Mouse (Mus musculus): Measurements from ENCODE around the gene Slc35f1. TPM values are rescaled to one million over a fixed set of nuclear protein-coding genes. Genes with fewer than 3 reads are reported as not detected.

Gene Slc35f1
- polyA plus RNA-seq, 1 experiment from 2014 or later: 2.0 TPM

DNA sequence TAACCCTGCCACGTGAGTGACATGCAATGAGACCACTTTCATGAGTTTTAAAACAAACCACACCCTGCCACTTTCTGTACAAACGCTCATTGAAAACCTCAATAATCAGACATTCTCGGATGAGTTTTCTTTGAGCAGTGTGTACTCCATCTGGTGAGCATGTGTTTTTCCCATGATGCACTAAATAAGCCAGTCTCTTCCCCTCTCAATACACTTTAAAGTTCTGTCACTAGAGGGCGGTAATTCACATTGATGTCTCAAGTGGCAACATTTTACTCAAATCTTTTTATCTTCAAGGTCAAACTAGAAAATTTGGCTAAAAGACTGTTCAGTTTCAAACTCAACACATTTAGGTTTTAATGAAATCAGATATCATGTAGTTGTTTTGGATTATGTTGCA is 68.3 kb downstream of the Slc35f1 start:
- 35% methylated on average over 4 of the region's 4 CpGs for WGBS
- Histone ChIP-seq H3K27me3 (ENCODE audit: control insufficient read depth, insufficient read depth, low read length) (no peaks in the 10 kb centered on the region), H3K27ac (replicated peaks; ENCODE audit: low read depth, low read length) (no peak overlapping the region), H3K9ac (ENCODE audit: low read length) (no peak overlapping the region), H3K4me3 (ENCODE audit: low read depth, low read length) (no peak overlapping the region), H3K36me3 (ENCODE audit: control insufficient read depth, insufficient read depth, low read length) (no peaks in the 10 kb centered on the region), H3K4me2 (ENCODE audit: low read depth, severe bottlenecking) (no peak overlapping the region), H3K9me3 (ENCODE audit: control insufficient read depth, low read length) (no peaks in the 10 kb centered on the region), H3K4me1 (ENCODE audit: control insufficient read depth, insufficient read depth, low read length) (no peaks in the 10 kb centered on the region)
- no peak for DNase-seq (ENCODE audit: low spot score)
- 0 out of 2 replicates have a peak, but pooled peaks have one; percentile 35 for ATAC-seq (ENCODE audit: insufficient number of reproducible peaks, low FRiP score, low TSS enrichment, low read depth)

DNA sequence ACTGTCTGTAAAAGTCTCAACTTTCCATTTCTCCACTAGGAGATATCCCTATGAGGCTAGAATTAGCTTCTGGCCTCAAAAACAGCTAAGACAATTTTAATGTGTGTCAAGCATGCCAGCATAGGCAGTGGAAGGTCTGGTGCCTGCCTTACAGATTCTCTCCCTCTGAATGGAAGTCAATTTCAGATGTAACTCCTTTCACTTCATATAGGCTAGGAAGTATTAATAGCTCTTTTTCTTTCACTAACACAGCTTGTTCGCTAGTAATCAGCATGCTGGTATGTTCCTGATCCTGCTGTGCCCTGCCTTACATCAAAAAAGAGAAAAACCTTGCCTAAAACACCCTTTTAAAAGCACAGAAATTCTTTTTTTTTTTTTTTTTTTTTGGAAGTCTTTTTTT is 70.2 kb downstream of the Slc35f1 start:
- ATAC-seq (ENCODE audit: insufficient number of reproducible peaks, low FRiP score, low TSS enrichment, low read depth) (no peak), DNase-seq (ENCODE audit: low spot score) (no peak)
- Histone ChIP-seq H3K9ac (ENCODE audit: low read length) (no peak overlapping the region), H3K9me3 (ENCODE audit: control insufficient read depth, low read length) (no peaks in the 10 kb centered on the region), H3K36me3 (ENCODE audit: control insufficient read depth, insufficient read depth, low read length) (no peaks in the 10 kb centered on the region), H3K27ac (replicated peaks; ENCODE audit: low read depth, low read length) (no peak overlapping the region), H3K4me3 (ENCODE audit: low read depth, low read length) (no peak overlapping the region), H3K27me3 (ENCODE audit: control insufficient read depth, insufficient read depth, low read length) (no peaks in the 10 kb centered on the region), H3K4me1 (ENCODE audit: control insufficient read depth, insufficient read depth, low read length) (no peaks in the 10 kb centered on the region), H3K4me2 (ENCODE audit: low read depth, severe bottlenecking) (no peak overlapping the region)
- 85% methylated on average over 1 of the region's 1 CpGs for WGBS

- 79% methylated on average over 4 of the region's 4 CpGs for WGBS
These were observed 89.7 kb downstream of the Slc35f1 start for GRCm38 (mm10) chr10:52779926-52780485.

DNA sequence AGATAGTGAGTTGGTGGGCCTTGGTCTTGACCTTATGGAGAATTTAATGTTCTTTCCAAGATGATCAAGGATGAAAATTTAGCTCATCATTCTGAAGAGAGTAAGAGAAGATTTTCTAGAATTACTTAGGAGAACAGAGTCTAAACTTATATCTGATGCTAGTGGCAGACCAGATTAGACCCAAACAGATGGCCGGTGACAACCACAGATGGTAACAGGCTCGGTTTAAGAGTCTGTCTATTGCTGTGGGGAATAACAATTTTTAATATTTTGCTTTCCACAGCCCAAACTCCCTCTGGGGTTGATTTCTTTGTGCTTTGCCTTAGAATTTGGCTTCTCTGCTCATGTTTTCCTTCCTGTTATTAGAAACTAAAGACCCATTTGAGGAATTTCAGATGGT is 96.7 kb downstream of the Slc35f1 start:
- no peaks in the 10 kb centered on the region for H3K4me1 ChIP-seq (ENCODE audit: control insufficient read depth, insufficient read depth, low read length)
- WGBS: 85% methylated on average over 2 of the region's 2 CpGs

More at GRCm38 (mm10) chr10:52779926-52780485, 89.7 kb downstream of the Slc35f1 start:
- no peak for DNase-seq (ENCODE audit: low spot score)
- no peak overlapping the region for H3K27ac ChIP-seq (replicated peaks; ENCODE audit: low read depth, low read length)
- no peak overlapping the region for H3K4me3 ChIP-seq (ENCODE audit: low read depth, low read length)
- no peak overlapping the region for H3K9ac ChIP-seq (ENCODE audit: low read length)
- no peaks in the 10 kb centered on the region for H3K27me3 ChIP-seq (ENCODE audit: control insufficient read depth, insufficient read depth, low read length)
- H3K4me1 ChIP-seq (ENCODE audit: control insufficient read depth, insufficient read depth, low read length): no peaks in the 10 kb centered on the region
- H3K4me2 ChIP-seq (ENCODE audit: low read depth, severe bottlenecking): no peak overlapping the region
- no peaks in the 10 kb centered on the region for H3K36me3 ChIP-seq (ENCODE audit: control insufficient read depth, insufficient read depth, low read length)
- no peaks in the 10 kb centered on the region for H3K9me3 ChIP-seq (ENCODE audit: control insufficient read depth, low read length)
- ATAC-seq (ENCODE audit: insufficient number of reproducible peaks, low FRiP score, low TSS enrichment, low read depth): no peak

GRCm38 (mm10) chr10:52791560-52791959 is 101.2 kb downstream of the Slc35f1 start:
- H3K27ac ChIP-seq (replicated peaks; ENCODE audit: low read depth, low read length): no peak overlapping the region
- H3K4me1 ChIP-seq (ENCODE audit: control insufficient read depth, insufficient read depth, low read length): no peaks in the 10 kb centered on the region
- no peak overlapping the region for H3K4me2 ChIP-seq (ENCODE audit: low read depth, severe bottlenecking)
- H3K9me3 ChIP-seq (ENCODE audit: control insufficient read depth, low read length): no peaks in the 10 kb centered on the region
- no peaks in the 10 kb centered on the region for H3K36me3 ChIP-seq (ENCODE audit: control insufficient read depth, insufficient read depth, low read length)
- DNase-seq (ENCODE audit: low spot score): no peak
- H3K27me3 ChIP-seq (ENCODE audit: control insufficient read depth, insufficient read depth, low read length): no peaks in the 10 kb centered on the region
- no peak for ATAC-seq (ENCODE audit: insufficient number of reproducible peaks, low FRiP score, low TSS enrichment, low read depth)
- H3K4me3 ChIP-seq (ENCODE audit: low read depth, low read length): no peak overlapping the region
- no peak overlapping the region for H3K9ac ChIP-seq (ENCODE audit: low read length)
- 89% methylated on average over 6 of the region's 6 CpGs for WGBS

More for the DNA sequence above, 96.7 kb downstream of the Slc35f1 start:
- H3K9me3 ChIP-seq (ENCODE audit: control insufficient read depth, low read length): no peaks in the 10 kb centered on the region
- no peak overlapping the region for H3K27ac ChIP-seq (replicated peaks; ENCODE audit: low read depth, low read length)
- ATAC-seq (ENCODE audit: insufficient number of reproducible peaks, low FRiP score, low TSS enrichment, low read depth) (no peak), DNase-seq (ENCODE audit: low spot score) (no peak)
- no peaks in the 10 kb centered on the region for H3K27me3 ChIP-seq (ENCODE audit: control insufficient read depth, insufficient read depth, low read length)
- H3K36me3 ChIP-seq (ENCODE audit: control insufficient read depth, insufficient read depth, low read length): no peaks in the 10 kb centered on the region
- no peak overlapping the region for H3K9ac ChIP-seq (ENCODE audit: low read length)
- no peak overlapping the region for H3K4me3 ChIP-seq (ENCODE audit: low read depth, low read length)
- no peak overlapping the region for H3K4me2 ChIP-seq (ENCODE audit: low read depth, severe bottlenecking)

GRCm38 (mm10) chr10:52797454-52797853 is 107.1 kb downstream of the Slc35f1 start:
- Histone ChIP-seq H3K36me3 (ENCODE audit: control insufficient read depth, insufficient read depth, low read length) (no peaks in the 10 kb centered on the region), H3K4me1 (ENCODE audit: control insufficient read depth, insufficient read depth, low read length) (no peaks in the 10 kb centered on the region), H3K9ac (ENCODE audit: low read length) (no peak overlapping the region), H3K4me2 (ENCODE audit: low read depth, severe bottlenecking) (no peak overlapping the region), H3K4me3 (ENCODE audit: low read depth, low read length) (no peak overlapping the region), H3K27ac (replicated peaks; ENCODE audit: low read depth, low read length) (no peak overlapping the region), H3K9me3 (ENCODE audit: control insufficient read depth, low read length) (no peaks in the 10 kb centered on the region), H3K27me3 (ENCODE audit: control insufficient read depth, insufficient read depth, low read length) (no peaks in the 10 kb centered on the region)
- 84% methylated on average over 4 of the region's 4 CpGs for WGBS
- ATAC-seq (ENCODE audit: insufficient number of reproducible peaks, low FRiP score, low TSS enrichment, low read depth) (no peak), DNase-seq (ENCODE audit: low spot score) (no peak)

GRCm38 (mm10) chr10:52807808-52808207 is 117.5 kb downstream of the Slc35f1 start:
- Histone ChIP-seq H3K27me3 (ENCODE audit: control insufficient read depth, insufficient read depth, low read length) (no peaks in the 10 kb centered on the region), H3K9me3 (ENCODE audit: control insufficient read depth, low read length) (no peaks in the 10 kb centered on the region), H3K27ac (replicated peaks; ENCODE audit: low read depth, low read length) (no peak overlapping the region), H3K4me2 (ENCODE audit: low read depth, severe bottlenecking) (no peak overlapping the region), H3K4me3 (ENCODE audit: low read depth, low read length) (no peak overlapping the region), H3K36me3 (ENCODE audit: control insufficient read depth, insufficient read depth, low read length) (no peaks in the 10 kb centered on the region), H3K9ac (ENCODE audit: low read length) (no peak overlapping the region), H3K4me1 (ENCODE audit: control insufficient read depth, insufficient read depth, low read length) (no peaks in the 10 kb centered on the region)
- ATAC-seq (ENCODE audit: insufficient number of reproducible peaks, low FRiP score, low TSS enrichment, low read depth): no peak
- WGBS: 76% methylated on average over 2 of the region's 2 CpGs
- no peak for DNase-seq (ENCODE audit: low spot score)

DNA sequence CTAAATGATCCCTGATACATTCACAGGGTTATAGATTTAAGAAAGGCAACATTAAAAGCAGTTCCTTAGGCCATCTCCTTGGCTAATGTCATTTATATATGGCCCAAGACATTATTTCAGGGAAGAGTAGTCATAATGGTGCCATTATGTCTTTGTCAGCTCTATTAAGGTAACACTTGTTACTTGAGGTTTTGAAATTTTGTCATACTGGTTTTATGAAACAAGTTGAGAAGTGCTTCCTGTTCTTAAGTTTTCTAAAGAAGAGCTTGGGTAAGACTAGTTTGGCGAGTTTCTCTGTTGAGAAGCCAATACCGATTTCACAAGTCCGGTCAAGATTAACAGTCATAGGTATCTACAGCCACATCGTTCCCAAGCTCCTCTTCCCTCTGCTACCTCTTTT is 122.5 kb downstream of the Slc35f1 start:
- no peak overlapping the region for H3K4me2 ChIP-seq (ENCODE audit: low read depth, severe bottlenecking)
- no peak overlapping the region for H3K27ac ChIP-seq (replicated peaks; ENCODE audit: low read depth, low read length)
- no peaks in the 10 kb centered on the region for H3K4me1 ChIP-seq (ENCODE audit: control insufficient read depth, insufficient read depth, low read length)
- H3K4me3 ChIP-seq (ENCODE audit: low read depth, low read length): no peak overlapping the region
- H3K9ac ChIP-seq (ENCODE audit: low read length): no peak overlapping the region
- no peaks in the 10 kb centered on the region for H3K27me3 ChIP-seq (ENCODE audit: control insufficient read depth, insufficient read depth, low read length)
- H3K36me3 ChIP-seq (ENCODE audit: control insufficient read depth, insufficient read depth, low read length): no peaks in the 10 kb centered on the region
- 87% methylated on average over 4 of the region's 4 CpGs for WGBS
- H3K9me3 ChIP-seq (ENCODE audit: control insufficient read depth, low read length): no peaks in the 10 kb centered on the region
- DNase-seq (ENCODE audit: low spot score): no peak
- no peak for ATAC-seq (ENCODE audit: insufficient number of reproducible peaks, low FRiP score, low TSS enrichment, low read depth)

DNA sequence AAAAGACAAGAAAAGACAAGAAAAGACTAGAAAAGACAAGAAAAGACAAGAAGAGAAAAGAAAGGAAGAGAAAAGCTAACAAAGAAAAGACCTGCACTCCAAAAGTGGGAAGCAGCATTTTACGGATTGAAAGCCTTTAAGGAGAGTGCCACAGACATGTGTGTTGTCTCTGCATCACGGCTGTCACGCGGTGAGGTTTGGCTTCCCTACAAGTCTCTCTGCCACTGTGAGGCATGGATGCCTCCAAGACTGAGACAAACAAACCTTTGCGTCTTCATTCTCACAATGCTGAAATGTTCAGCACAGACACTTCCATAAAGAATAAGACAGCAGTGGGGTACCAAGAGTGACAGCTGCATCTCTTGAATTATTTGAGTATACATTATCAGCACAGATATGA is 124.0 kb downstream of the Slc35f1 start:
- Histone ChIP-seq H3K9ac (ENCODE audit: low read length) (no peak overlapping the region), H3K9me3 (ENCODE audit: control insufficient read depth, low read length) (no peaks in the 10 kb centered on the region), H3K27ac (replicated peaks; ENCODE audit: low read depth, low read length) (no peak overlapping the region), H3K36me3 (ENCODE audit: control insufficient read depth, insufficient read depth, low read length) (no peaks in the 10 kb centered on the region), H3K4me1 (ENCODE audit: control insufficient read depth, insufficient read depth, low read length) (no peaks in the 10 kb centered on the region), H3K4me2 (ENCODE audit: low read depth, severe bottlenecking) (no peak overlapping the region), H3K27me3 (ENCODE audit: control insufficient read depth, insufficient read depth, low read length) (no peaks in the 10 kb centered on the region), H3K4me3 (ENCODE audit: low read depth, low read length) (no peak overlapping the region)
- DNase-seq (ENCODE audit: low spot score): no peak
- WGBS: 92% methylated on average over 5 of the region's 5 CpGs
- no peak for ATAC-seq (ENCODE audit: insufficient number of reproducible peaks, low FRiP score, low TSS enrichment, low read depth)

All from limb, embryonic 11.5 days (tissue).